38 mouse cellular contexts compared by ENCODE assay signal in the genomic region with DNA sequence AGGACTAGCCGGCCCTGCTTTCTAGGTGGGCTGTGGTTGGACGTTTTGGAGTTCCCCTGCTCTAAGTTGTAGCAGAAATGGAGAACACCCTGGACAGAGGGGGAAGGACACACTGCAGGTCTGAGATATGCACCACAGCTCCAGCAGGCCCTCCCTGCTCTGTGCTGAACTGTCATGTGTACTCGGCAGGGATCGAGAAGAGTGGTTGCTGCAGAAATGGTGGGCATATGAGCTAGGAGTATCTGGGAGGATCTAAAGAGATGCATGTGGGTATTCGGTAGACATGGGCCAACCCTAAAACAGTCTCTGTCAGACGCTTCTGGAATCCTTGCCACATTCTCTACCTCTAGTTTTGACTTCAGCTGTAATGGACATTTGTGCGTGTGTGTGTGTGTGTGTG. TPM values are rescaled to one million over a fixed set of nuclear protein-coding genes. Genes with fewer than 3 reads are reported as not detected.
"Had no signal": no experiment of that assay in that cellular context is flagged by ENCODE, and none has a peak within 500 bp of the region (broad histone marks: within the 10 kb centered on the region; RNA-seq: fewer than 3 reads in every experiment).

No protein-coding gene starts in this region.

- H3K27me3 ChIP-seq: hindbrain, embryonic 13.5 days; hindbrain, embryonic 15.5 days; intestine, embryonic 15.5 days had no signal

- H3K9me3 ChIP-seq: heart, embryonic 10.5 days; heart, embryonic 12.5 days; heart, embryonic 13.5 days; heart, embryonic 15.5 days; hindbrain, embryonic 10.5 days; hindbrain, embryonic 12.5 days; hindbrain, embryonic 13.5 days; hindbrain, embryonic 15.5 days; intestine, embryonic 15.5 days; kidney, embryonic 15.5 days had no signal

- H3K4me2 ChIP-seq: heart, embryonic 11.5 days; heart, embryonic 12.5 days; heart, embryonic 13.5 days; heart, embryonic 15.5 days; hindbrain, embryonic 12.5 days; hindbrain, embryonic 13.5 days; hindbrain, embryonic 14.5 days; hindbrain, embryonic 15.5 days; intestine, embryonic 15.5 days; kidney, embryonic 15.5 days had no signal

- DNase-seq: heart, postnatal 14 days; heart, postnatal 36 days; heart, postnatal 4 days; kidney, adult 11 months; kidney, adult 18-20 months; kidney, adult 2 months; kidney, adult 8-10 months; kidney, adult 9 months; kidney, postnatal 10 days; kidney, postnatal 14 days; kidney, postnatal 25 days; kidney, postnatal 36 days; kidney, postnatal 4 days; layer of hippocampus, adult 9-11 months; layer of hippocampus, postnatal 36 days had no signal

- H3K36me3 ChIP-seq: heart, embryonic 10.5 days; heart, embryonic 12.5 days; heart, embryonic 13.5 days; heart, embryonic 15.5 days; hindbrain, embryonic 10.5 days; hindbrain, embryonic 12.5 days; hindbrain, embryonic 13.5 days; hindbrain, embryonic 15.5 days; intestine, embryonic 15.5 days; kidney, embryonic 15.5 days had no signal

- H3K27ac ChIP-seq: heart, embryonic 10.5 days; heart, embryonic 13.5 days; heart, embryonic 15.5 days; hindbrain, embryonic 12.5 days; hindbrain, embryonic 13.5 days; hindbrain, embryonic 14.5 days; hindbrain, embryonic 15.5 days; hindbrain, postnatal 0 days; intestine, embryonic 15.5 days; kidney, embryonic 15.5 days; kidney, postnatal 0 days; layer of hippocampus, adult 2 months had no signal

- H3K9ac ChIP-seq: heart, embryonic 12.5 days; heart, embryonic 13.5 days; heart, embryonic 15.5 days; hindbrain, embryonic 12.5 days; hindbrain, embryonic 13.5 days; hindbrain, embryonic 14.5 days; hindbrain, embryonic 15.5 days; intestine, embryonic 15.5 days; kidney, embryonic 15.5 days had no signal

- H3K4me3 ChIP-seq: heart, embryonic 10.5 days; heart, embryonic 12.5 days; heart, embryonic 13.5 days; heart, embryonic 15.5 days; hindbrain, embryonic 10.5 days; hindbrain, embryonic 12.5 days; hindbrain, embryonic 13.5 days; hindbrain, embryonic 15.5 days; intestine, embryonic 15.5 days; kidney, embryonic 15.5 days; layer of hippocampus, adult 2 months had no signal

- ATAC-seq: hindbrain, embryonic 16.5 days; hindbrain, postnatal 0 days; inflammation-experienced regulatory T-cells, adult 6 months; intestine, embryonic 15.5 days; intestine, embryonic 16.5 days; intestine, postnatal 0 days had no signal

RNA-seq across cellular contexts. Expression of a gene that starts 4.0 kb away (rescaled TPM):
- total RNA-seq: heart, postnatal 14 days; heart, postnatal 25 days; heart, postnatal 36 days; heart, postnatal 4 days; hematopoietic stem cell, adult 5-6 weeks had no signal
- polyA plus RNA-seq: heart, embryonic 11.5 days; heart, embryonic 12.5 days; heart, embryonic 14.5 days; heart, postnatal 0 days; inflammation-experienced regulatory T-cells, adult 6 months had no signal
